Mouse (Mus musculus): ENCODE data around the gene 4930432M17Rik. TPM values are rescaled to one million over a fixed set of nuclear protein-coding genes. Genes with fewer than 3 reads are reported as not detected.

The 4930432M17Rik gene
- polyA plus RNA-seq, 1 experiment from 2014 or later: not detected

- peaks cover 3% of the 10 kb centered on the region; the same call in 1 of the 2 replicates for H3K36me3 ChIP-seq (ENCODE audit: insufficient read depth, low read length)
- H3K9ac ChIP-seq (replicated peaks; ENCODE audit: low read length): peak overlapping the region; percentile 76; the same call in 1 of the 2 replicates
- peak overlapping the region; percentile 73 for H3K4me3 ChIP-seq (ENCODE audit: low read length)
- H3K4me1 ChIP-seq (ENCODE audit: insufficient read depth, low read length): peaks cover 24% of the 10 kb centered on the region
- 21% methylated on average over 12 of the region's 12 CpGs for WGBS
- H3K4me2 ChIP-seq (replicated peaks; ENCODE audit: low read depth, low read length): peak overlapping the region; percentile 84
- no peak overlapping the region for H3K27ac ChIP-seq (ENCODE audit: low read length)
- no peak for ATAC-seq (ENCODE audit: low FRiP score, low TSS enrichment)
- no peaks in the 10 kb centered on the region for H3K9me3 ChIP-seq (ENCODE audit: low read length)
- no peaks in the 10 kb centered on the region for H3K27me3 ChIP-seq (ENCODE audit: insufficient read depth, low read length)
Measured at GRCm38 (mm10) chr3:121724553-121724952, 54.0 kb downstream of the 4930432M17Rik start.

- Histone ChIP-seq H3K27me3 (ENCODE audit: insufficient read depth, low read length) (no peaks in the 10 kb centered on the region), H3K4me2 (replicated peaks; ENCODE audit: low read depth, low read length) (no peak overlapping the region)
- 84% methylated on average over 10 of the region's 10 CpGs for WGBS
Measured at GRCm38 (mm10) chr3:121725651-121726050, 55.1 kb downstream of the 4930432M17Rik start.

GRCm38 (mm10) chr3:121729678-121730077 lies 59.1 kb downstream of the 4930432M17Rik start:
- no peak overlapping the region for H3K9ac ChIP-seq (replicated peaks; ENCODE audit: low read length)
- peaks cover 4% of the 10 kb centered on the region; the same call in 1 of the 2 replicates for H3K4me1 ChIP-seq (ENCODE audit: insufficient read depth, low read length)
- H3K9me3 ChIP-seq (ENCODE audit: low read length): no peaks in the 10 kb centered on the region
- no peak overlapping the region for H3K4me3 ChIP-seq (ENCODE audit: low read length)
- H3K27ac ChIP-seq (ENCODE audit: low read length): no peak overlapping the region
- H3K27me3 ChIP-seq (ENCODE audit: insufficient read depth, low read length): no peaks in the 10 kb centered on the region
- no peak overlapping the region for H3K4me2 ChIP-seq (replicated peaks; ENCODE audit: low read depth, low read length)
- 81% methylated on average over 4 of the region's 4 CpGs for WGBS
- no peak for ATAC-seq (ENCODE audit: low FRiP score, low TSS enrichment)
- peaks cover 10% of the 10 kb centered on the region; the same call in 1 of the 2 replicates for H3K36me3 ChIP-seq (ENCODE audit: insufficient read depth, low read length)

More at GRCm38 (mm10) chr3:121725651-121726050, 55.1 kb downstream of the 4930432M17Rik start:
- Histone ChIP-seq H3K9me3 (ENCODE audit: low read length) (no peaks in the 10 kb centered on the region), H3K27ac (ENCODE audit: low read length) (no peak overlapping the region), H3K4me3 (ENCODE audit: low read length) (no peak overlapping the region), H3K4me1 (ENCODE audit: insufficient read depth, low read length) (peaks cover 24% of the 10 kb centered on the region), H3K9ac (replicated peaks; ENCODE audit: low read length) (no peak overlapping the region), H3K36me3 (ENCODE audit: insufficient read depth, low read length) (peaks cover 7% of the 10 kb centered on the region; the same call in 1 of the 2 replicates)
- ATAC-seq (ENCODE audit: low FRiP score, low TSS enrichment): no peak

Other genes with a start within 250 kb of the 4930432M17Rik start
- 620 and 668 TPM in 2 replicates for gene Cnn3, start 244.3 kb upstream of the 4930432M17Rik start, polyA plus RNA-seq (2015; fragmentation: Nextera tagmentation; extraction: Ambion mirVana)
- gene Slc44a3, start 138.4 kb upstream of the 4930432M17Rik start, polyA plus RNA-seq (2015; fragmentation: Nextera tagmentation; extraction: Ambion mirVana): 13.2 and 13.5 TPM in 2 replicates
- 18.8 and 20.0 TPM in 2 replicates for gene F3, start 52.8 kb downstream of the 4930432M17Rik start, polyA plus RNA-seq (2015; fragmentation: Nextera tagmentation; extraction: Ambion mirVana)
- gene Abcd3, start 144.5 kb downstream of the 4930432M17Rik start, polyA plus RNA-seq (2015; fragmentation: Nextera tagmentation; extraction: Ambion mirVana): 77.1 and 82.6 TPM in 2 replicates

All from kidney, embryonic 16.5 days (tissue).